Comparison of ENCODE assay signal across 14 mouse cellular contexts in the genomic region with DNA sequence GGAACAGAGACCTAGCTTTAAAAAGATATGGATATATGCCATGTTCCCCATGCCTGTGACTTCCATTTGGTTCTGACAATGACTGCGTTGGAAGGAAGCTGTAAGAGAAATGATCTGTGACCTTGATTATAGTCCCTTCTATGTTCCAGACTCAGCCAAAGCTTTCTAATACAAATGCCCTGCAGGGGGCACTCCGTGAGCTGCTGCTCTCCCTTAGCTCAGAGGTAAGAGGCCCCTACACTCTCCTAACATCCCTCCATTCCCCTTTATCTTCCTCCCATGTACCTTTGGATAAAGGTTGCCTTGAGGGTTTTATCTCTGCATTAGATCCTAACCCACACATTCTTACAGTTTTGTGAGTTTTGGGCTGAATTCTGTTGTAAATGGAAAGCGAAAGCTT.
DNase-seq lines count a peak whose midpoint lies in the region; TF ChIP-seq lines count a peak whose summit lies in the region.
"Had no signal": no experiment of that assay in that cellular context is flagged by ENCODE, and none has a peak within 500 bp of the region (broad histone marks: within the 10 kb centered on the region; RNA-seq: fewer than 3 reads in every experiment).

No protein-coding gene starts in this region.

- no peaks in the 10 kb centered on the region for H3K36me3 ChIP-seq in heart, adult 2 months (ENCODE audit: control insufficient read depth, insufficient read depth, low read length)
- H3K36me3 ChIP-seq in heart, embryonic 10.5 days: no peaks in the 10 kb centered on the region
- H3K36me3 ChIP-seq: embryonic facial prominence, embryonic 15.5 days; limb, embryonic 10.5 days; liver, embryonic 15.5 days; midbrain, embryonic 15.5 days had no signal

- no peaks in the 10 kb centered on the region for H3K9me3 ChIP-seq in heart, embryonic 10.5 days
- H3K9me3 ChIP-seq: embryonic facial prominence, embryonic 15.5 days; limb, embryonic 10.5 days; liver, embryonic 15.5 days; midbrain, embryonic 15.5 days had no signal

- no peak for TF ChIP-seq EP300 in heart, adult 2 months (IDR thresholded peaks at IDR 0.05; ENCODE audit: insufficient read depth, low read depth, low read length)

- no peaks in the 10 kb centered on the region for H3K4me1 ChIP-seq in heart, adult 2 months (ENCODE audit: control insufficient read depth, insufficient read depth, low read length)
- no peaks in the 10 kb centered on the region for H3K4me1 ChIP-seq in heart, embryonic 10.5 days
- H3K4me1 ChIP-seq: embryonic facial prominence, embryonic 15.5 days; limb, embryonic 10.5 days; liver, embryonic 15.5 days; midbrain, embryonic 15.5 days had no signal

- H3K27me3 ChIP-seq in heart, adult 2 months (ENCODE audit: control insufficient read depth, insufficient read depth, low read length): no peaks in the 10 kb centered on the region
- H3K27me3 ChIP-seq in heart, embryonic 10.5 days (ENCODE audit: insufficient read depth, poor library complexity, severe bottlenecking): no peaks in the 10 kb centered on the region
- H3K27me3 ChIP-seq: embryonic facial prominence, embryonic 15.5 days; liver, embryonic 15.5 days; midbrain, embryonic 15.5 days had no signal

- no peak overlapping the region for H3K27ac ChIP-seq in heart, adult 2 months
- no peak overlapping the region for H3K27ac ChIP-seq in heart, embryonic 10.5 days
- H3K27ac ChIP-seq in layer of hippocampus, adult 2 months: no peak overlapping the region
- H3K27ac ChIP-seq: embryonic facial prominence, embryonic 15.5 days; limb, embryonic 10.5 days; liver, embryonic 15.5 days; midbrain, embryonic 15.5 days had no signal

- intact Hi-C loops in heart, adult 2 months (cut with DNase I): no loop called here

- no peaks in the 10 kb centered on the region for H3K79me2 ChIP-seq in heart, adult 2 months (replicated peaks; ENCODE audit: control insufficient read depth, insufficient read depth, low read length)

- no peak overlapping the region for H3K9ac ChIP-seq in heart, adult 2 months (ENCODE audit: low read depth, low read length)
- H3K9ac ChIP-seq: embryonic facial prominence, embryonic 15.5 days; liver, embryonic 15.5 days; midbrain, embryonic 15.5 days had no signal

- 49% methylated on average over 3 of the region's 3 CpGs for WGBS in heart, adult 2 months
- 58% methylated on average over 3 of the region's 3 CpGs for WGBS in heart, embryonic 10.5 days

- DNase-seq in heart, adult 2 months: no peak
- DNase-seq in heart, embryonic 10.5 days (ENCODE audit: low spot score): no peak
- no peak for DNase-seq in layer of hippocampus, adult 2 months (ENCODE audit: low spot score in 2 of 2)
- DNase-seq in layer of hippocampus, postnatal 25 days (ENCODE audit: extremely low spot score in 1 of 2, low spot score in 1 of 2): no peak
- peak; percentile 30 for DNase-seq in A20 (ENCODE audit: low read depth, low spot score)
- DNase-seq in brain, embryonic 14.5 days (ENCODE audit: low read depth): no peak
- no peak for DNase-seq in retina, embryonic 14.5 days (ENCODE audit: low spot score)
- DNase-seq: cerebellum, postnatal 36 days; layer of hippocampus, adult 9-11 months; thymus, postnatal 36 days had no signal

- TF ChIP-seq POLR2A in heart, adult 2 months (IDR thresholded peaks at IDR 0.05; ENCODE audit: insufficient read depth, low read depth, low read length): no peak
- no peak for TF ChIP-seq POLR2A in brain, embryonic 14.5 days (IDR thresholded peaks at IDR 0.05; ENCODE audit: borderline replicate concordance, extremely low read depth, insufficient read depth, insufficient read length, poor library complexity, severe bottlenecking)

- peak; percentile 29 for TF ChIP-seq CTCF in heart, adult 2 months (IDR thresholded peaks at IDR 0.05)
- TF ChIP-seq CTCF in layer of hippocampus, adult 2 months (conservative IDR thresholded peaks at IDR 0.05): peak; percentile 52
- peak; percentile 19; the same call in 1 of the 2 replicates for TF ChIP-seq CTCF in brain, embryonic 14.5 days (IDR thresholded peaks at IDR 0.05; ENCODE audit: borderline replicate concordance, extremely low read depth, insufficient read depth, insufficient read length)

- H3K4me3 ChIP-seq in heart, adult 2 months: no peak overlapping the region
- no peak overlapping the region for H3K4me3 ChIP-seq in heart, embryonic 10.5 days
- H3K4me3 ChIP-seq in layer of hippocampus, adult 2 months: no peak overlapping the region
- H3K4me3 ChIP-seq: embryonic facial prominence, embryonic 15.5 days; limb, embryonic 10.5 days; liver, embryonic 15.5 days; midbrain, embryonic 15.5 days had no signal
